Mouse (Mus musculus) neural tube, embryonic 14.5 days (tissue): ENCODE results near the gene Eif3j1. TPM values are rescaled to one million over a fixed set of nuclear protein-coding genes. Genes with fewer than 3 reads are reported as not detected.
"Not testable (repeated sequence)": the region's sequence is repeated elsewhere in the genome, so short reads cannot be mapped to it uniquely, and the experiment has no call there.

Experiments used
- ATAC-seq: fragments of 200-750 bp; cut with Nextera tagmentation; 2 replicates; pipeline ENCODE4 v1.8.0; 2017; ENCODE audit warnings: low read depth, mild to moderate bottlenecking, moderate TSS enrichment, moderate library complexity
- H3K27ac ChIP-seq: fragments of 300-500 bp; sonication (generic); 2 replicates; pipeline ENCODE4 v1.5.1; 2014; ENCODE audit warnings: low read depth, mild to moderate bottlenecking, control low read depth, low read length, moderate library complexity, mixed read lengths
- H3K27me3 ChIP-seq: fragments of 300-500 bp; sonication (generic); 2 replicates; pipeline ENCODE4 v1.6.1; 2014; ENCODE audit warnings: low read length; ENCODE audit not compliant: control insufficient read depth, insufficient read depth
- H3K36me3 ChIP-seq: fragments of 300-500 bp; sonication (generic); 2 replicates; pipeline ENCODE4 v1.6.1; 2014; ENCODE audit warnings: low read length, mixed read lengths; ENCODE audit not compliant: control insufficient read depth, insufficient read depth
- H3K4me1 ChIP-seq: fragments of 300-500 bp; sonication (generic); 2 replicates; pipeline ENCODE4 v1.6.1; 2014; ENCODE audit warnings: low read length; ENCODE audit not compliant: control insufficient read depth, insufficient read depth
- H3K4me2 ChIP-seq: fragments of 300-500 bp; sonication (generic); 2 replicates; pipeline ENCODE4 v1.6.1; 2014; ENCODE audit warnings: mild to moderate bottlenecking, low read depth, low read length, control low read depth
- H3K4me3 ChIP-seq: fragments of 300-500 bp; sonication (generic); 2 replicates; pipeline ENCODE4 v1.5.1; 2014; ENCODE audit warnings: low read depth, low read length, control low read depth, mixed read lengths
- H3K9ac ChIP-seq: fragments of 300-500 bp; sonication (generic); replicated peaks from 2 replicates; pipeline ENCODE4 v1.6.1; 2014; ENCODE audit warnings: low read depth, mild to moderate bottlenecking, control low read depth, low read length, mixed read lengths
- H3K9me3 ChIP-seq: fragments of 300-500 bp; sonication (generic); 2 replicates; pipeline ENCODE4 v1.6.1; 2016; ENCODE audit warnings: low read length; ENCODE audit not compliant: control insufficient read depth
- WGBS: fragments of 180-500 bp; shearing (Covaris S2); extraction: QIAGEN DNeasy Blood & Tissue Kit; methylation state at CpG from one replicate; pipeline ENCODE4 v1.1.7; 2014; 5-methylcytosine and 5-hydroxymethylcytosine counted together
- microRNA-seq: library from miRNA; unstranded; fragments of <30 nt; microRNA quantifications from one replicate; pipeline ENCODE4, GENCODE M21; 2016
- polyA plus RNA-seq: library from polyadenylated mRNA; unstranded; fragments of >200 nt; fragmentation: Nextera tagmentation; extraction: Ambion mirVana; gene quantifications from 2 replicates; pipeline ENCODE4 v1.2.1, GENCODE M21; 2014

Gene Eif3j1
- polyA plus RNA-seq, 1 experiment from 2014 or later, result 11.4 TPM

DNA sequence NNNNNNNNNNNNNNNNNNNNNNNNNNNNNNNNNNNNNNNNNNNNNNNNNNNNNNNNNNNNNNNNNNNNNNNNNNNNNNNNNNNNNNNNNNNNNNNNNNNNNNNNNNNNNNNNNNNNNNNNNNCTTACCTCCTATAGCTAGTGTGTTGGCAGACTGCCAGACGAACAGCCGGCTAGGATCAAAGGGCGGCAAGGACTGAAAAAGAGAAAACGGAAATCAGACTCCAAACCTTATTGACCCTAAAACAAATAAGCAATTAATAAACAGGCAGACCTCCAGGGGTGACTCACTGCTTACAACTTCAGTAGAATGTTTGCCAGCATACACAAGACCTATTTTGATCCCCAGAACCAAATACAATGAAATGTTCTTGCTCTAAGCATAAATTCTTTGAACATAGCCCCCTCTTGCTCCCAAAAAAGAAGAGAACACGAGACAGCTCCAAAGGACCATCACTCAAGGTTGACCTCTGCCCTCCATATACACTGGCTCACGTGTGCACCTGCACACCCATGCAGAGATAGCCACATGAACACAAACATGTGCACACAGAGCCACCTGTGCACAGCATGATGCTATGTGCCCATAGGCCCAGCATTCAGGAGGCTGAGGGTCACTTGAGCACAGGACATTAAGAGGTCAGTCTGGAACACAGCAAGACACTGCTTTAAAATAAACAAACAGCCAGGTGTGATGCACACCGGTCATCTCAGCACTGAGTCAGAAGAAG is 53.5 kb downstream of the Eif3j1 start:
- peaks cover 26% of the 10 kb centered on the region for H3K36me3 ChIP-seq
- no peak overlapping the region for H3K27ac ChIP-seq
- H3K4me3 ChIP-seq, result no peak overlapping the region
- no peaks in the 10 kb centered on the region for H3K9me3 ChIP-seq
- H3K4me2 ChIP-seq, result no peak overlapping the region
- no peaks in the 10 kb centered on the region for H3K4me1 ChIP-seq
- no peak overlapping the region for H3K9ac ChIP-seq
- ATAC-seq, result no peak
- WGBS, result 46% methylated on average over 7 of the region's 7 CpGs
- no peaks in the 10 kb centered on the region for H3K27me3 ChIP-seq

DNA sequence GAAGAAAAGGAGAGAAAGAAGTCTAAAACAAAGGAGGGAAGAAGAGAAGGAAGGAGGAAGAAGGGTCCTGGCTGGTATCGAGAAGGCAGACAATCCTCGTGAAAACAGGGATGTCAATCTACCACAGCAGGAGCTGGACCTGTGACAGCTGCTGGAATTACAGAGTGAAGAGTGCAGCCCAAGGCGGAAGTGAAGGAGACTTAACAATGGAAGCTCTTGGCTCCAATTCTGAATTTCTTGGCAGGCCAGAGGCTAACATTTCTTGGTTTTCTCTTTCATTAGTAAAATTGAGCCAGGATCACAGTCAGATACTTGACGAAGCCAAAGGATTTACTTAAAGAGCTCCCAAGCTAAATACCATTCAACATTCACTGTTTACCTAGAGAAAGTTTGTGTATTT is 58.1 kb downstream of the Eif3j1 start:
- no peak for ATAC-seq
- Histone ChIP-seq H3K27me3 (no peaks in the 10 kb centered on the region), H3K4me2 (no peak overlapping the region), H3K4me3 (no peak overlapping the region), H3K9me3 (no peaks in the 10 kb centered on the region), H3K36me3 (peaks cover 41% of the 10 kb centered on the region), H3K9ac (no peak overlapping the region), H3K27ac (no peak overlapping the region), H3K4me1 (no peaks in the 10 kb centered on the region)
- 77% methylated on average over 4 of the region's 4 CpGs for WGBS

DNA sequence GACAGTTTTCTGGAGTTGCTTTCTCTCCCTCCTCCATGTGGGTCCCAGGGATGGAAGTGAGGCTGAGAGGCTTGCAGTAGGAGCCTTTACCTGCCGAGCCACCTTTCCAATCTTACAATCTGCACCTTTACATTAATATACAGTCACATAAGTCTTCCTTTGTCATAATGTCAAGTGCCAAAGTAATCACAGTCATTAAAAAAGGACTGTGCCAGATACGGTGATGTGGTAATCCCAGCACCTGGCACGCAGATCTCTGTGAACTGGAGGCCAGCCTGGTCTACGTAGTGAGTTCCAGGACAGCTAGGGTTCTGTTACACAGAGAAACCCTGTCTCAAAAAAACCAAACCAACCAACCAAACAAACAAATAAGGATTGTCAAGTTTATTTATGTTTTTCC is 65.5 kb downstream of the Eif3j1 start:
- H3K9ac ChIP-seq, result no peak overlapping the region
- H3K36me3 ChIP-seq, result peaks cover 35% of the 10 kb centered on the region
- no peaks in the 10 kb centered on the region for H3K9me3 ChIP-seq
- no peaks in the 10 kb centered on the region for H3K27me3 ChIP-seq
- H3K4me1 ChIP-seq, result no peaks in the 10 kb centered on the region
- no peak overlapping the region for H3K4me2 ChIP-seq
- WGBS, result 97% methylated on average over 4 of the region's 4 CpGs
- H3K4me3 ChIP-seq, result no peak overlapping the region
- H3K27ac ChIP-seq, result no peak overlapping the region
- ATAC-seq, result no peak

DNA sequence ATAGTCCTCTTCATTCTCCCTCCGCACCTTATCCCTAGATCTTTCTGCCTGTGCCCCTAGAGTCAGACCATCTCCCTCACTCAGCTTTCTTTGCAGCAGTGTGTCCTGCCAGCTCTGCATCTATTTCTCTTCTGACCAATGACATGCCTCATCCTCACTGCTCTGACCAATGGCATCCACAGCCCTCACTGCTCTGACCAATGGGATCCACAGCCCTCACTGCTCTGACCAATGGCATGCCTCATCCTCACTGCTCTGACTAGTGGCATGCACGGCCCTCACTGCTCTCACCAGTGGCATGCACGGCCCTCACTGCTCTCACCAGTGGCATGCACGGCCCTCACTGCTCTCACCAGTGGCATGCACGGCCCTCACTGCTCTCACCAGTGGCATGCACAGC is 69.3 kb downstream of the Eif3j1 start:
- not testable (repeated sequence) for H3K27ac ChIP-seq, H3K4me2 ChIP-seq, H3K9me3 ChIP-seq, ATAC-seq, H3K4me3 ChIP-seq, H3K4me1 ChIP-seq, H3K9ac ChIP-seq, H3K27me3 ChIP-seq
- WGBS, result 77% methylated on average over 5 of the region's 5 CpGs
- H3K36me3 ChIP-seq, result peaks cover 34% of the 10 kb centered on the region

DNA sequence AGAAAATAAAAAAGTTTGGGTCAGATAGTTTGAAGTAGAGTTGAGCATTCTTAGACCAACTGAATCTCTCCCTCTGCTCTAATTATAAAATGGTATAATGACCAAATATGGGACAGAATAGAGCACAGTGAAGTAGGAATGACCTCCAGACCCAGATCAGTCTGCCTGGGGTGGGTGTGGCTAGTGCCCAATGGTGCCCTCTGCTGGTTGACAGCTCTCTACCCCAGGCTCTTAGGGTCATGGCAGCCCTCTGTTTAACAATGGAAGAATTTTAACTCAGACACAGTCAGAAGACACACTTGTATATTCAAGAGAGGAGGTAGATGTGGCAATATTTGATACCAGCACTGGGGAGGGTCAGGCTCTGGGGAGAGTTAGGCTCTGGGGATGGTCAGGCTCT is 73.7 kb downstream of the Eif3j1 start:
- Histone ChIP-seq H3K27ac (no peak overlapping the region), H3K4me3 (no peak overlapping the region), H3K9ac (no peak overlapping the region), H3K36me3 (peaks cover 29% of the 10 kb centered on the region), H3K4me1 (no peaks in the 10 kb centered on the region), H3K4me2 (no peak overlapping the region), H3K9me3 (no peaks in the 10 kb centered on the region), H3K27me3 (no peaks in the 10 kb centered on the region)
- ATAC-seq, result no peak

Small RNAs within 50 kb of the gene (microRNA-seq; reads per million reads assigned to microRNA genes)
- not detected for gene Gm47314

Other genes with a start within 250 kb of the Eif3j1 start
- 30.6 and 31.2 TPM in 2 replicates for gene Frmd5, start 221.5 kb upstream of the Eif3j1 start, polyA plus RNA-seq
- 45.8 and 46.5 TPM in 2 replicates for gene Casc4, start 161.6 kb upstream of the Eif3j1 start, polyA plus RNA-seq
- gene Ctdspl2, start 72.5 kb upstream of the Eif3j1 start, polyA plus RNA-seq, result 37.7 and 42.0 TPM in 2 replicates
- gene Mageb3, start 72.5 kb upstream of the Eif3j1 start, polyA plus RNA-seq, result 0.26 and 0.36 TPM in 2 replicates
- gene Spg11, start 89.8 kb downstream of the Eif3j1 start, polyA plus RNA-seq, result 10.2 and 10.4 TPM in 2 replicates
- 63.5 and 114 TPM in 2 replicates for gene B2m, start 119.1 kb downstream of the Eif3j1 start, polyA plus RNA-seq
- gene Trim69, start 132.2 kb downstream of the Eif3j1 start, polyA plus RNA-seq, result not detected in 2 replicates
- gene Patl2, start 157.6 kb downstream of the Eif3j1 start, polyA plus RNA-seq, result 0.08 TPM in 1 of 2 replicates, not detected in the other
- not detected in 2 replicates for gene Terb2, start 157.7 kb downstream of the Eif3j1 start, polyA plus RNA-seq
- gene Sord, start 206.2 kb downstream of the Eif3j1 start, polyA plus RNA-seq, result 21.1 and 22.7 TPM in 2 replicates